Mouse (Mus musculus) C2C12 (cell line): ENCODE data around the gene Slit1.

Experiments used
- CEBPB ChIP-seq: IDR thresholded peaks from one replicate; pipeline ENCODE4 v1.6.1; 2011; ENCODE audit warnings: low read depth, mild to moderate bottlenecking, control low read depth, moderate library complexity
- CTCF ChIP-seq: IDR thresholded peaks from one replicate; pipeline ENCODE4 v1.5.1; 2011; ENCODE audit not compliant: control insufficient read depth, insufficient read depth, insufficient read length
- FOSL1 ChIP-seq: IDR thresholded peaks from one replicate; pipeline ENCODE4 v1.8.0; 2011; ENCODE audit warnings: mild to moderate bottlenecking, low read length; ENCODE audit not compliant: poor library complexity, insufficient read depth, severe bottlenecking
- MAX ChIP-seq: IDR thresholded peaks from one replicate; pipeline ENCODE4 v1.6.1; 2011; ENCODE audit warnings: mild to moderate bottlenecking, control low read depth
- MYOD1 ChIP-seq: IDR thresholded peaks from one replicate; pipeline ENCODE4 v1.6.1; 2011; ENCODE audit warnings: low read depth; ENCODE audit not compliant: control insufficient read depth, insufficient read length
- MYOG ChIP-seq: IDR thresholded peaks from one replicate; pipeline ENCODE4 v1.6.1; 2011; ENCODE audit not compliant: control insufficient read depth, insufficient read length; ENCODE audit errors: extremely low read depth
- USF1 ChIP-seq: IDR thresholded peaks from one replicate; pipeline ENCODE4 v1.6.1; 2011; ENCODE audit warnings: low read depth, mild to moderate bottlenecking, control low read depth, moderate library complexity

GRCm38 (mm10) chr19:41754760-41755159 lies 11.3 kb upstream of the Slit1 start:
- TF ChIP-seq CTCF: no peak
- TF ChIP-seq MAX: no peak
- TF ChIP-seq USF1: no peak
- TF ChIP-seq FOSL1: no peak
- TF ChIP-seq CEBPB: no peak
- TF ChIP-seq MYOD1: no peak
- no peak for TF ChIP-seq MYOG
